Mouse (Mus musculus) liver, embryonic 15.5 days (tissue): ENCODE results near the gene Fads2. TPM values are rescaled to one million over a fixed set of nuclear protein-coding genes. Genes with fewer than 3 reads are reported as not detected.

Experiments
- ATAC-seq: fragments of 200-750 bp; cut with Nextera tagmentation; 2 replicates; pipeline ENCODE4 v1.8.0; 2017; ENCODE audit warnings: moderate number of reproducible peaks, mild to moderate bottlenecking, moderate library complexity; ENCODE audit not compliant: insufficient read depth
- H3K27ac ChIP-seq: fragments of 300-500 bp; sonication (generic); replicated peaks from 2 replicates; pipeline ENCODE4 v1.5.1; 2015; ENCODE audit warnings: mild to moderate bottlenecking, inconsistent platforms
- H3K27me3 ChIP-seq: fragments of 300-500 bp; sonication (generic); 2 replicates; pipeline ENCODE4 v1.6.1; 2015; ENCODE audit warnings: mild to moderate bottlenecking, inconsistent platforms
- H3K36me3 ChIP-seq: fragments of 300-500 bp; sonication (generic); replicated peaks from 2 replicates; pipeline ENCODE4 v1.6.1; 2015; ENCODE audit warnings: moderate library complexity, mild to moderate bottlenecking, inconsistent platforms
- H3K4me1 ChIP-seq: fragments of 300-500 bp; sonication (generic); replicated peaks from 2 replicates; pipeline ENCODE4 v1.6.1; 2015; ENCODE audit warnings: inconsistent platforms
- H3K4me2 ChIP-seq: fragments of 300-500 bp; sonication (generic); 2 replicates; pipeline ENCODE4 v1.6.1; 2015; ENCODE audit warnings: moderate library complexity, mild to moderate bottlenecking, inconsistent platforms
- H3K4me3 ChIP-seq: fragments of 300-500 bp; sonication (generic); replicated peaks from 2 replicates; pipeline ENCODE4 v1.5.1; 2015; ENCODE audit warnings: mild to moderate bottlenecking, inconsistent platforms
- H3K9ac ChIP-seq: fragments of 300-500 bp; sonication (generic); 2 replicates; pipeline ENCODE4 v1.6.1; 2015; ENCODE audit warnings: moderate library complexity, mild to moderate bottlenecking, inconsistent platforms
- H3K9me3 ChIP-seq: fragments of 300-500 bp; sonication (generic); replicated peaks from 2 replicates; pipeline ENCODE4 v1.6.1; 2016; ENCODE audit warnings: inconsistent platforms
- WGBS: fragments of 180-500 bp; shearing (Covaris S2); methylation state at CpG from one replicate; pipeline ENCODE4 v1.1.7; 2015; ENCODE audit warnings: mixed read lengths; ENCODE audit not compliant: insufficient replicate concordance; 5-methylcytosine and 5-hydroxymethylcytosine counted together
- polyA plus RNA-seq: library from polyadenylated mRNA; unstranded; fragments of >200 nt; fragmentation: Nextera tagmentation; extraction: Ambion mirVana; gene quantifications from 2 replicates; pipeline ENCODE4 v1.2.1, GENCODE M21; 2015

Fads2 gene
- polyA plus RNA-seq, 1 experiment from 2014 or later: 89.7 TPM

- H3K9ac ChIP-seq: peak overlapping the region; percentile 86; the same call in 1 of the 2 replicates
- 0 out of 2 replicates have a peak, but pooled peaks cover 6% of the 10 kb centered on the region for H3K27me3 ChIP-seq
- no peaks in the 10 kb centered on the region for H3K9me3 ChIP-seq
- ATAC-seq: no peak
- peak overlapping the region; percentile 71; the same call in 1 of the 2 replicates for H3K4me3 ChIP-seq
- H3K4me1 ChIP-seq: peaks cover 70% of the 10 kb centered on the region
- peaks cover 8% of the 10 kb centered on the region for H3K36me3 ChIP-seq
- WGBS: 44% methylated on average over 3 of the region's 3 CpGs
- peak overlapping the region; percentile 98 for H3K27ac ChIP-seq
- peak overlapping the region; percentile 97 for H3K4me2 ChIP-seq
These were observed 88.2 kb downstream of the Fads2 start for GRCm38 (mm10) chr19:10013348-10013747.

GRCm38 (mm10) chr19:10012827-10013278 is 88.7 kb downstream of the Fads2 start:
- Histone ChIP-seq H3K4me1 (peaks cover 67% of the 10 kb centered on the region), H3K36me3 (0 out of 2 replicates have a peak, but pooled peaks cover 5% of the 10 kb centered on the region), H3K4me3 (no peak overlapping the region), H3K4me2 (peak overlapping the region; percentile 97), H3K9ac (peak overlapping the region; percentile 86; the same call in 1 of the 2 replicates), H3K9me3 (no peaks in the 10 kb centered on the region), H3K27me3 (0 out of 2 replicates have a peak, but pooled peaks cover 6% of the 10 kb centered on the region), H3K27ac (peak overlapping the region; percentile 98)
- WGBS: 62% methylated on average over 6 of the region's 6 CpGs
- ATAC-seq: no peak

Other genes with a start within 250 kb of the Fads2 start
- 95.5 and 107 TPM in 2 replicates for gene Incenp, start 202.2 kb downstream of the Fads2 start, polyA plus RNA-seq
- 3,441 and 3,837 TPM in 2 replicates for gene Fth1, start 121.1 kb downstream of the Fads2 start, polyA plus RNA-seq
- 0.09 and 0.12 TPM in 2 replicates for gene Best1, start 100.1 kb downstream of the Fads2 start, polyA plus RNA-seq
- 245 and 277 TPM in 2 replicates for gene Rab3il1, start 100.1 kb downstream of the Fads2 start, polyA plus RNA-seq
- gene Fads3, start 60.2 kb downstream of the Fads2 start, polyA plus RNA-seq: 7.6 and 8.9 TPM in 2 replicates
- gene Fads1, start 81.1 kb upstream of the Fads2 start, polyA plus RNA-seq: 73.6 and 80.7 TPM in 2 replicates
- gene Tmem258, start 102.3 kb upstream of the Fads2 start, polyA plus RNA-seq: 254 and 296 TPM in 2 replicates
- gene Fen1, start 102.4 kb upstream of the Fads2 start, polyA plus RNA-seq: 136 and 142 TPM in 2 replicates
- gene Myrf, start 139.0 kb upstream of the Fads2 start, polyA plus RNA-seq: 2.6 and 3.2 TPM in 2 replicates
- 0.22 and 0.37 TPM in 2 replicates for gene Dagla, start 203.1 kb upstream of the Fads2 start, polyA plus RNA-seq